Mouse (Mus musculus) cortical plate, adult 2 months (tissue): Measurements from ENCODE around the gene Asap2.

Experiments
- CTCF ChIP-seq: fragments of 200-500 bp; IDR thresholded peaks from 2 replicates; pipeline ENCODE4 v1.5.1; 2011; ENCODE audit warnings: mild to moderate bottlenecking, control low read depth, low read length; ENCODE audit not compliant: insufficient read depth; ENCODE audit errors: extremely low read depth
- POLR2A ChIP-seq: fragments of 200-500 bp; IDR thresholded peaks from 2 replicates; pipeline ENCODE4 v1.6.1; 2011; ENCODE audit warnings: mild to moderate bottlenecking, low read length, control low read depth; ENCODE audit not compliant: insufficient read depth; ENCODE audit errors: extremely low read depth

GRCm38 (mm10) chr12:21136462-21136751 lies 146.1 kb downstream of the Asap2 start:
- TF ChIP-seq CTCF (no peak), POLR2A (no peak)
